Mouse (Mus musculus) skeletal muscle tissue, adult 2 months (tissue): ENCODE measurements at regions not wholly inside any gene's neighbourhood (a gene's known extent, or its start where the extent isn't known, plus 50 kb on each side); places are given as distances from the start of the nearest gene placed in this dataset.

ENCODE experiments used
- DNase-seq: peaks from one replicate; pipeline ENCODE4 v3.0.0-alpha.2; 2012; ENCODE audit warnings: low read depth, low spot score

DNA sequence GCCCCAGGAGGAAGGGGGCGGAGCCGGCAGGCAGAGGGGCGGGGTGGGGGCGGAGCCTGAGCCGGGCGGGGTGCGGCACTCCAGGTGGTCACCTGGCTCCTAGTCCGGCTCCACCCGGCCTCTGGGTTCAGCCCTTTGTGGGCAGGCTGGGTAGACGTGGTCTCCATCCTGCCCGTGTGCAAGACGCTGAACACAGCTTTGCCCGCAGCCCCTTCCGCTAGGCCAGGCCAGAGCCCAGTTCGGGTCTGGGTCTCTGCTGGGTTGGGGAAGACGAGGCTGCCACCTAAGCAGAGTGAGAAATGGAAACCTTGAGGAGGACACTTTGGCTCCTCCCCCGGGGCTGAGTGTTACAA is 161.4 kb upstream of the Nfe2l3 start:
- DNase-seq: no peak

DNA sequence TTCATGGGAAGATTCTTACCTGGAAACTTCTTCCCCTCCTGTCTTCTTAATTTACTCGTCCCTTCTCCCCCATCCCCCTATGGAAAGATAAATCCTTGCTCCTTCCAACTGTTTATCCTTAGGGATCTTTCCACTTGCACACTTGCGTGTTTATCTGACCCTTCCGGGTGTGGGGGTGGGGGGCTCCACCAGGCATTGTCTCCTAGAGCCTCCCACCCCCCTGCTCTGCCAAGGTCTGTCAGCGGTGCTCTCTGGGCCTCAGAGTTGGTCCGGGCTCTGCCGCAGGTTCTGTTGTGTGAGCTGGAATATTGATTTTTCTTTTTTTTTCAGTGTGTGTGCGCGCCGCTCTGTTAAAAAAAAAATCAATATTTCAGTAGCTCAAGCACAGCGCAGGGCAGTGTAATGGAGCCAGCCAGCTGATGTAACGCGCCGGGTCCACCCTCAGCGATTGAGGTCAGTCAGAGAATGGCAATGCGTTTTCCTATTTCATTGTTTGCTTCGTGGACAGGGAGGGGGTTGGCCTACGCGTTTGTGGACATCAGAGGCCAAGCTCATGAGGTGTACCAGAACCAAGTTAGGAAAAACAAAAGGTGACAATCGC is 160.2 kb upstream of the Nfe2l3 start:
- no peak for DNase-seq

DNA sequence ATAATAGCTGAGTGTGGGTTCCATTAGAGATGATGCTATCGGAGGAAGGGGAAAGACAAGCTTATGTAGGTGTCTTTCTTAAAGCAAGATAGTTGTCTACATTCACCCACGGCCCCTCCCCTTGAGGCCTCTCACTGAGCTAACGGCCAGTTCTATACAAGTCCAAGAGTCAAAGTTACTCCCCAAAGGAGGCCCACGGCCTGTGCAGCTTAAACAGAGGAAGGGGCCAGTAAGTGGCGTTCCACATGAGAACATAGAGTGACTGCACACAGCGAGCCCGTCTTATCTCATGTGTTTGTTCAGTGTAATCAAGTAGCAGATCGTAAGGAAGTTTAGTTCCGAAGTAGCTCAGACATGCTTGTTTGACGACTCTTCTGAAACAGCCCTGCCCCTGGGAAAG is 153.0 kb upstream of the Nfe2l3 start:
- no peak for DNase-seq

DNA sequence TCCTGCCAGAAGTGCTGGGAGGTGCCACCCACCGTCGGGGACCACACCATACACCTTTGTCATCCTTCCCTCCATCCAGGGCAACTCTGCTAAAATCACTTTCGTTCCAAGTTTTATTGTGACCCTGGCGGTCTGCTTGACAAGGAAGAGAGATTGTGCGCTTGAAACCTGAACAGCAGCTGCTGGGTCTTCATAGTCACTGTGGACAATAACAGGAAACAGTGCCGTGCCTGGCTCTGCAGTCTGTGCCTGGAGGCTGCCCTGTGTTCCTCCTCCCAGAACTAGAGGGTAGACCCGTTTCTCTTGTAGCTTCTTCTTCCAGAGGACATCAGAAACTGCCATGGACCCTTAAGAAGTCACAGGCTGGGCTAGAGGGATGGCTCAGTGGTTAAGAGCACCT is 152.2 kb upstream of the Nfe2l3 start:
- DNase-seq: no peak

DNA sequence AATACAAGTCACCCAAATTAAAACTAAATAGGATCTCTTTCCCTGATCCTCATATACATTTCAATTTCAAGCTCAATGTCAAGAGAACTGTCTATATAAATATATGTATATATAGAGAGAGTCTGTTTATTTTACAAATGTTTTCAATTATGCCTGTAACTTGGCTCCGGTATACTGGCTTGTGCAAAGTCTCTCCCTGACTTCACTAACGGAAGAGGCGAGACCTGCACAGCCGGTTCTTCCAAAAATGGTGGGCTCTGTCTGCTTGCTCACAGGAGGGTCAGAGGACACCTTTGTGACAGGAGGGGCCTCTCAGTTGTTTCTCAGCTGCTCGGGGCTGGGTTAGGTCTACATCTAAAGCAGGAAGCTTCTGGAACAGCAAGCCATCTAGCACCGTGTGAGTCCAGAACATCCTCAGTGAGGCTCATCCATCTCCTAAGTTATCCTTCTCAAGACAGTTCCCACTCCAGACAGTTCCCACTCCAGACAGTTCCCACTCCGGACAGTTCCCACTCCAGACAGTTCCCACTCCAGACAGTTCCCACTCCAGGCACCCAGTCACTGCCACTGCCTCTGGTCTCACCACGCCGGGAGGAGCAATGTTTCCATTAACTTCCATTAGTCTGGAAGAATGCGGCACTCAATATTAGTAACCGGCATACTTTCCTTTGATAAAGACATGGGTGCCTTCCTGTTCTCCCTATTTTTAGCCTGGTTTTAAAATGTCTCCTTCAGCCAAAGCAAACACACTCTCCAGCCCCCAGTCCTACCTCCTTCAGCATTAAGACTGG is 148.4 kb upstream of the Nfe2l3 start:
- DNase-seq: no peak

DNA sequence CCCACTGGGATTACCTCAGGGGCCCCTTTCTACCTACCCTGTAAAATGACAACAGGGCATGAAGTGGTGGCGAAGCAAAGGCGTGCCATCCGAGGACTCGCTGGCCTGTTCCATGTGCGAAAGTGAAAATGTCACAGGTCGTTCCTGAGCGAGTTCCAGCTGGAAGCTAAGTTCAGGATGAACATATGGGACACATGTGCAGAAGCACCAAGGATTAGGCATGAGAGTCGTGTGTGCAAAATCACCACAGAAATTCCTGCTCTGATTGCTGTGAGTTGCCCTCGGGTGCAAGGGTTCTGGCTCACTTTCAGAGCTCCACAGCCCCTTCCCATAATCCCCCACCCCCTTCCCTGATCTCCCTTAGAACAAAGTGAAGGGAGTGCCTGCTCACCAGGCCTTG is 147.6 kb upstream of the Nfe2l3 start:
- no peak for DNase-seq

DNA sequence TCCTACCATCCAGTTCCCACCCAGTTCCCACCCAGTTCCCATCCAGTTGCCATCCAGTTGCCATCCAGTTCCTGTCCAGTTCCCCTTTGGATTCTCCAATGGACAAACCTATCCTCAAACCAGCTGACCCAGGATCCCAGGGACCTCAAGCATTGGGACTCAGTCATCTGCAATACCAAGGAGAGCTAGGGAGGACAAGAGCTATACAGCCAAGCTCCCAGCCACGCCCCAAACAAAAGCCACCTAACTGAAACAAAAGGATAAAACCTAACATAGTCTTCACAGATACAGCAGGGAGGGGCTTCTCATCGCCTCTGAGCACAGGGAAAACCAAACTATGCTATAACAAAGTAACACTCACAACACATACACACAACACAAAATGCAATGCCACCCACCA is 145.6 kb upstream of the Nfe2l3 start:
- no peak for DNase-seq

DNA sequence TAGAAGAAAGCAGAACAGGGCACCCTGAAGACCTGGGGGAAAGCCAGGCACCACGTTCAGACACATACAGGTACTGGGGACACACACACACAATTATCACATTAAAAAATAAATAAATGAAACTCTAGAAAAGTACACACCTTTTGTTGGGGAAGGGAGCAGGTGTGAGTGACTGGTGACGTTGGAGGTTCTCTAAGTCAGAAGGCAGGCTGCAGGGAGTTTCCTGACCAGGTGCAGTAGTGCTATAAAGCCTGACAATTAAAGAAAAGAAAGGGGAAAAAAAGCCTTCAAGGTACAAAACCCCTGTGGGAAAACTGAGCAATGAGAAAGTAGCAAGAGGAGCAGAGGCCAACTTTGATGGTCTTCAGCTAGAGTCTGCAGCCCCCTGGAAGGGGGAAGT is 145.1 kb upstream of the Nfe2l3 start:
- no peak for DNase-seq

DNA sequence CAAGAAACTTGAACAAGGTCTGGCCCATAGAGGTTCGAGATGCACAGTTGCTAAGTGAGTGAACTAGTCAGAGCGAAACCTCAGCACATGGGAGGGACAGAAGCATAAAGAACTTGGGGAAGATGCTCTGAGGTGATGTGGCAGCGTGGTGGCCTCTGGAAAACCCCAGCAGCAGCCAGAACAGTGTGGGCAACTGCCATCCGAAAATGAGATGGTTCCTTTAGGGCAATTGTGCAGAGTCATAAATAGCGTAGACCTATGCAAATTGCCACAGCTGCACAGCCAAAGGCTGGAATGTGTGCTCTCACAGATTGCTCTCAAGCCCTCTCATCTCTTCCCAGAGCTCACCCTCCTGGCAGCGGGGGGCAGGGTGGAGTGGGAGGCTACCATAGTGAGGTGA is 144.7 kb upstream of the Nfe2l3 start:
- DNase-seq: no peak

DNA sequence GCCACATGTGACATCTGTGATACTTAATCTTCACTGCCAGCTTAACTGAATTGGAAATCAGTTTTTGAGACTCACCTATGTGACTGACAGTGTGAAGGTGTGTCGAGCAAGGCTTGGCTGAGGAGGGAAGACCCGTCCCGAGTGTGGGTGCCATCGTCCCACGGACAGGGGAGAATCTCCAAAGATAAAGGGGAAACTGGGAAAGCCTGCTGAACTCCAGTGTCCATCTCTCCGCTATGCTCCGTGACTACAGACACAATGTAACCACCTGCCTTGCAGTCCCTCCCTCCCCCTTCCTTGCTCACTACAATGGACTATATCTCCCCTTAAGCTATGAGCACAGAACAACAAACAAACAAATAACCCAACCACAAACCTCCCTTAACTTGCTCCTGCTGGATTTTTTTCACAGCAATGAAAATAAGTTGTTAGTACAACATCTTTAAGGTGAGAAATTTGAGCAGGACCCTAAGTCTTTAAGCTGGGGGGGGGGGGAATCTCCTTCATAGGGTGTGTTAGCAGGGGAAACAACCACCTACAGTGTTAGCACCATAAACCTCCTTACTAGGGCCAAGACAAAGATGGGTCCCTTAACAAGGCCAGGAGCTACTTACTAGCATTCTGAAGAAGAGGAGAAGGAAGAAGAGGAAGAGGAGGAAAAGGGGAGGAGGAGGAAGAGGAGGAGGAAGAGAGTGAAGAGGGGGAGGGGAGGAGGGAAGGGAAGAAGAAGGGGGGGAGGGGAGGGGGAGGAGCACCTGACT is 144.0 kb upstream of the Nfe2l3 start:
- DNase-seq: no peak

DNA sequence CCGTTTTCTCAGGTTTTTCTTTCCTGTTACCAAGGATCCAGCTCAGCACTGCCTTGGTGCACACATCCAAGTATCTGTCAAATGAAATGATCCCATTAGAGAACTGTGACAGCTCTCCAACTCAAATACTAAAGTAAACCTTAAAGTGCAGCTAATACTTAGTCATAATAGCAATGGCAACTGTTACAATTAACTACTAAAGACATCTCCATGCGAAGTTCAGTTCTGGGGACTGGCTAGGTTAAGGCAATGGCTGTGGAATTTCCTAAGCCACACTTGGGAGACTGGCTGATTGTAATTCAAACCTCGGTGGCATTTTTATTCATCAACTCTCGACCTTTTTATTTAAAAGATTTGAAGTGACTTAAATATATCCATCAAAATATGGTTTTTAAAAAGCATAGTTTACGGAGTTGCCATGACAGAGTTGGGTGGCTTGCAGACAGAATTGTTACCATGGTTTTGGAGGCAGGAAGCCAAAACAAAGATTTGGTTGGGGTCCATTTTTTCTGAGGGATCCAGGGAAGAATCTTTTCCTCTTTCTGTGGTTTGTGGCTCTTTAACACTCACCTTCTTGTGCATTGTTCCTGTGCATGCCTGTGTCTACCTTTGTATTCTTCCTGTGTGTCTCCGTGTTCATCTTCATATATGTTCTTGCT is 143.3 kb upstream of the Nfe2l3 start:
- DNase-seq: no peak

DNA sequence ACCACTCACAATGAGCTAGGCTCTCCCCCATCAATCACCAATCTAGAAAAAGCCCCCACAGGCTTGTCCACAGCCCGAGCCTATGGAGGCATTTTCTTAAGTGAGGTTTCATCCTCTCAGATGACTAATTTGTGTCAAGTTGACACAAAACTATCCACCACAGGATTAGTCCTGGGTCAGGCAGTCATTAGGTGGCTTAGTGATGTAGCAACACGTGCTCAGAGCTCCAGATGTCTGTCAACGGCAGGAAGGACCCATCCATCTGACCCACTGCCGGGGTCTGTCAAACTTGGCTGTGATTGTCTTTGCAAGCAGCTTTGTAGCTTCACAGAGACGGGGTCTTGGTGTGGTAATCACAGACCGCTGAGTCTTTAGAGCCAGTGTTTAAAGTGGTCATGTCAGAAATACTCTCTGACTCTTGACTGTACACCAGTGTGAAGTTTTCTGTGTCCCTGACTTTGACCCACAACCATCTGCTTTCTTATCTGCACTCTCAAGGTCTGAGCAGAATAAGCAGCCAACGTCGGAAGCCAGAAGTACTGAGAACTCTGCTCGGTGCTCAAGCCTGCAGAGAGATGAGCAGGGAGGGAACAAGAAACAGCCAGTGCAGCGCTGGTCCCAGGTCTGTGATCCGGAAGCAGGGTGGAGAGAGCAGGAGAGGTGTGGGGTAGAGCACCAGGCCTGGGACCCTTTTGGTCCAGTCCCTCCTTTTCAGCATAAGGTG is 131.6 kb upstream of the Nfe2l3 start:
- DNase-seq: no peak

DNA sequence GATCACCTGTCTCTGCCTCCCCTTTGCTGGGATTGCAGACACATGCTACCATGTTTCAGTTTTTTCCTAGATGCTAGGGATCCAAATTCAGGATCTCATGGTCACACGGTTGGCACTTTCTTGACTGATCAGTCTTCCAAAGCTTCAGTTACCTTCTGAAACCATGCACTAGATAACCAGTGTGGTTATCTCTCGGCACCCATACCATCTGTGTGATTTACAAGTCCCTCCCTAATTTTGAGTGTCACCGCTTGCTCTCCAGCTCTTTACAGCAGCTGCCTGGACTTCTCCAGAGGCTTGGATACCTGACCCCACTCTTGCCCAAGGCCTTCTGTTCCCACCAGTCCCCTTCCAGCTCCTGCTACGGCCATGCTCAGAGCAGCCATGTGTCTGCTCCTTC is 130.6 kb upstream of the Nfe2l3 start:
- DNase-seq: no peak

DNA sequence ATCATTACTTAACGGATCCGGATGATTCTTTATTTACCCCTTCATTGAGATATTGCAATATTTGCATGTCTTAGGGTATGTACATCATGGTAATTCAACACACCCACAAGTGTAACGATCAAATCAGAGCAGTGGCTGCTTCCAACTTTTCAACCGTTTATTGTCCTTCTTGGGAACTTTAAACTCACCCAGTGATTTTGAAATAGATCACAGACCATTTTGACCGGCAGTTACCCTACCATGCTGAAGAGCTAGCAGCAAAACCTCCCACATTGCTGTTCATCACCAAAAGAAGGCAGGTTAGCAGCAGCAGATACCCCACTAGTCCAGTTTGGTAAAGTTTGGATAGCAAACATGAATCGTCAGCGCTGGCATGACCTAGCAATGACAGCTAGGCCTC is 130.2 kb upstream of the Nfe2l3 start:
- no peak for DNase-seq

DNA sequence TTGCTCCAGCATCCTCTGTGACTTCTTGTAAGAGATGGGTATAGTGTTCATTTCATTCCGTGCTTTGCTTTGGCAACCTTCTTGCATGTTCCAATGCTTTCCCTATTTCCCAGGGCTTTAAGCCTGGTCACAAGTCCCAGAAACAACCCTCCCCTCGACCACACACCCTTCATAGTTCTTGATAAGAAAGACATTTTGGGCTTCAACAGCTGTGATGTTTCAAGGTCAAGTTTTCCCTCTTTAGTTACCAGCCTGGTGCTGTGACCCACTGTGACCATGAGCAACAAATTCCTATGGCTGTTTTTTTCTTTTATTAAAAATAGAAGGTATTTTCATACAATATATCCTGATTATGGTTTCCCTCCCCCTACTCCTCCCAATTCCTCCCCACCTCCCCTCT is 114.1 kb upstream of the Nfe2l3 start:
- DNase-seq: no peak

DNA sequence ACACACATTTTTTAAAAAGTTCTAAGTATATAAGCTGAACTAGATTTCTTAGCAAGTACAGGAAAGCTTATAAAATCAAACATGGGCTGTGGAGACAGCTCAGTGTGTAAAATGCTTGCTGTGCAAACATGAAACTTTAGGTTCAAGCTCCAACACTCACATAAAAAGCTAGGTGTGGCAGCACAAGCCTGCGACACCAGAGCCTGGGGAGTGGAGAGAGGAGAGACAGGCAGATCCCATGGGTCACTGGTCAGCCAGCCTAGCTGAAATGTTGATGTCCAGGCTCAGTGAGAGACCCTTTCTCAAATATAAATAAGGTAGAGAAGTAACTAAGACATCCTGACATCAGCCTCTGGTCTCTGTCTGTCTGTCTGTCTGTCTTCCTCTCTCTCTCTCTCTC is 112.5 kb upstream of the Nfe2l3 start:
- DNase-seq: no peak

DNA sequence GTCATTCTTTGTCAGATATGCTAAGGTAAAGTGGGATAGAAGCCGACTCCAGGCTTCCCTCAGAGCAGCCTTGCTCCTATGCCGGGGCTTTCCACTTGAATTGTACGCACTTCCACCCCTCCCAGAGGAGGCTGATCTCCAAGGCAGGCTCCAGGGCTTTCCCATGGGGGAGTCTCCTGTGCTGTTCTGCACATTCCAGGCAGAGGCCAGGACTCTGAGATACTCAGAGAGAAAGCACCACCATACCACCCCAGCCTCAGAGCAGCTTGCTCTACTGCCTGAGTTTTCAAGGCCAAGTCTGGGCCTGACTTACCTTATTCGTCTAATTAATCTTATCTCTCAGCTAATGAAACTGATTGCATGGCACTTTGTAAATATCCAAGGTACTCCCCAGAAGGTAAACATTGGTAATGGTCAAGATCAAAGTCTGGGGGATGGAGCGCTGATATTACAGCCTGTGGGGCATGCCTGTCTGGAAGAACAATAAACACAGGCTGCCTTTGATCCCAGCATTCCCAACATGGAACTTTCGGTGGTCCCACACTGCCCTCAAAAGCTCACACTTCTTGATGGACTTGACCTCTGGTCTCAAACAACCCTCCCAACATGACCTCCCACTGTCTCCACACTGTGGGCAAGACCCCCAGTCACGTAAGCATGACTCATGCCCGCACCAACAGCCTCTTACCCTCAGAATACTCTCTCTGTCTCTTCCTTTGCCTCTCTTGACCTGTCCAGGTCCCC is 111.6 kb upstream of the Nfe2l3 start:
- no peak for DNase-seq

DNA sequence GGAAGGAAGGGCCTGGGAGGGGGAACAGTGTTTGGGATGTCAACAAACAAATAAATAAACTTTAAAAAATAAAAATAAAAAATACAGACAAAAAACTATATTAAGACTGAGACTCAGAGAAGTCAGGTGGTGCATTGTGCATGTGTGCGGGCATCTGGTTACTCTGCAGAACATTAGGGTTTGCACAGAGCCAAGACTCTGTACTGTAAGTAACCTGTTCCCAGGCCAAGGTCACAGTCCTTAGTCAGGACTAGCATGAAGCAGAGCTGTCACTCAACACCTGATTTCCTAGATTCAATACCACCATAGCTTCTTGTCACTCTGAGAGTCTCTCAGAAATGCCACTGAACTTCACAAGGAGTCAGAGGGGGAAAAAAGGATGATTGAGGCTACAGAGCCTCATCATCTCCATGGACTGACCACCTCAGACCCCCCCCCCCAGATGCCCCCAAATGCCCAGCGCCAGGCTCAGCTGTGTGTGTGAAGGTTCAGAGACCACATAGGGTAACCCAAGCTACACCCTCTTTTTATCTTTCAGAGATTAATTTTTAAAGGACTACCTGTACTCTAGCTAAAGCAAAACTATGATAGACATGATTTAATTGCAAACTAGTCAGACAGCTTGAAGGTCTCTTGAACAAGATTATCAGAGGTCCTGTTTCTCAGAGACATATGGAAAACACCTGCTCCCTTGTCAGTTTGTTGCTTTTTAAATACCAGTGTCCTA is 106.2 kb upstream of the Nfe2l3 start:
- DNase-seq: no peak

DNA sequence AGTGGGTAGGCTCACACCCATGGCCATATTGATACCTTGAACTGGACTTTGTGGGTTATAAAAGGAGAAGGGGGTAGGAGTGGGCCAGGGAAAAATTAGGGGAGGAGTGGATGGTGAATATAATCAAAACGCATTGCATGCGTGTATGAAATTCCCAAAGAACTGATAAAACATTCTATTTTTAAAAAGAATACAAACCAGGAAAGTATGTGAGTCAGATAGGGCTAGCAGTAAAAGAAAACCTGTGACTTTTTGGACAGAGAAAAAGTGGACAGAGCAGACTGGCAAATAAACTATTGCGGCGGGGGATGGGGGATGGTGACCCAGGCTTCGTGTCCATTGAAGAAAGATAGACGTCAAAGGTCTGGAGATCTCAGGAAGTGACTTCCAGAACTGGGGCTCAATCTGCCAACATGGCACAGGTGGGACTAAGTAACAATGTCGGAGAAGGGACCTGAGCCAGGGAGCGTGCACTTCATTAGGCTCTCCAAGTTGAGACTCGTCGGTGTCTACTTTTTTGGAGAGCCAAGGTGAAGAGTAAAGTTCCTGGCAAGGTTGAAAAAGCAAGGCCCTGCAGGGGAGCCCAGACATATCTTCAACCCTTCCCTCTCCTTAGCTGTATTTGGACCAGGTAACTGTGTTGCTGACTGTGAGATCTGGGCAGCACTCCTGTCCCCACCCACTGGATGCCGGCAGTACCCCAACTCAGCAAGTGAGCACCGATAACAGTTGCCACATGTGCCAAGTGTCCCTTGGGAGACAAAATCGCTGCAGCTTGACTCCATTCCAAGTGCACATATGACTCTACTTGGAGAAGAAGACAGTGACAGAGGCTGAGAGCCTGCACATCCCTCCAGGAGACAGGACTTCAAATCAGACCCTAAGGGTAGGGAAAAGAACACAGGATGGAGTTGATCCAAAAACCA is 103.1 kb upstream of the Nfe2l3 start:
- DNase-seq: no peak
